Mouse (Mus musculus) hindbrain, embryonic 15.5 days (tissue): ENCODE measurements around the gene Notch3. TPM values are rescaled to one million over a fixed set of nuclear protein-coding genes. Genes with fewer than 3 reads are reported as not detected.
A peak's percentile ranks its signal among the peaks of the same experiment; 100 is the strongest.
"Not testable (repeated sequence)": the region's sequence is repeated elsewhere in the genome, so short reads cannot be mapped to it uniquely, and the experiment has no call there.

Source experiments
- ATAC-seq: fragments of 200-750 bp; cut with Nextera tagmentation; 2 replicates; pipeline ENCODE4 v1.8.0; 2017; ENCODE audit warnings: low read depth, moderate number of reproducible peaks, moderate TSS enrichment; ENCODE audit not compliant: low FRiP score
- H3K27ac ChIP-seq: fragments of 300-500 bp; sonication (generic); replicated peaks from 2 replicates; pipeline ENCODE4 v1.5.1; 2015; ENCODE audit warnings: mild to moderate bottlenecking, inconsistent platforms
- H3K27me3 ChIP-seq: fragments of 300-500 bp; sonication (generic); 2 replicates; pipeline ENCODE4 v1.6.1; 2015; ENCODE audit warnings: control low read depth, inconsistent platforms
- H3K36me3 ChIP-seq: fragments of 300-500 bp; sonication (generic); 2 replicates; pipeline ENCODE4 v1.6.1; 2015; ENCODE audit warnings: control low read depth, inconsistent platforms
- H3K4me1 ChIP-seq: fragments of 300-500 bp; sonication (generic); replicated peaks from 2 replicates; pipeline ENCODE4 v1.6.1; 2015; ENCODE audit warnings: control low read depth, inconsistent platforms
- H3K4me2 ChIP-seq: fragments of 300-500 bp; sonication (generic); 2 replicates; pipeline ENCODE4 v1.6.1; 2015; ENCODE audit warnings: moderate library complexity, mild to moderate bottlenecking, inconsistent platforms
- H3K4me3 ChIP-seq: fragments of 300-500 bp; sonication (generic); 2 replicates; pipeline ENCODE4 v1.5.1; 2015; ENCODE audit warnings: mild to moderate bottlenecking, inconsistent platforms
- H3K9ac ChIP-seq: fragments of 300-500 bp; sonication (generic); 2 replicates; pipeline ENCODE4 v1.6.1; 2015; ENCODE audit warnings: inconsistent platforms
- H3K9me3 ChIP-seq: fragments of 300-500 bp; sonication (generic); 2 replicates; pipeline ENCODE4 v1.6.1; 2016; ENCODE audit warnings: control low read depth, inconsistent platforms
- WGBS: fragments of 180-500 bp; shearing (Covaris S2); methylation state at CpG from one replicate; pipeline ENCODE4 v1.1.7; 2015; 5-methylcytosine and 5-hydroxymethylcytosine counted together
- polyA plus RNA-seq: library from polyadenylated mRNA; unstranded; fragments of >200 nt; fragmentation: Nextera tagmentation; extraction: Ambion mirVana; gene quantifications from 2 replicates; pipeline ENCODE4 v1.2.1, GENCODE M21; 2015

Gene Notch3
- 8.2 and 10.5 TPM in 2 replicates for polyA plus RNA-seq

GRCm38 (mm10) chr17:32166687-32167086, at the start of gene Notch3:
Notch3 (minus strand) TSS chr17:32166852.
- Histone ChIP-seq H3K9ac (peak within 1 kb of the TSS; percentile 58), H3K36me3 (no peaks in the 10 kb centered on the region), H3K4me1 (peaks cover 42% of the 10 kb centered on the region), H3K27me3 (no peaks in the 10 kb centered on the region), H3K27ac (peak within 1 kb of the TSS; percentile 86), H3K4me2 (peak within 1 kb of the TSS; percentile 93), H3K9me3 (no peaks in the 10 kb centered on the region), H3K4me3 (peak within 1 kb of the TSS; percentile 54)
- WGBS, result 0% methylated on average over 19 of the region's 39 CpGs
- ATAC-seq, result peak; percentile 40

GRCm38 (mm10) chr17:32215587-32215986, 48.9 kb upstream of the Notch3 start:
- H3K27me3 ChIP-seq, H3K4me1 ChIP-seq, H3K4me3 ChIP-seq, H3K9me3 ChIP-seq, H3K27ac ChIP-seq, H3K4me2 ChIP-seq, H3K9ac ChIP-seq, ATAC-seq: not testable (repeated sequence)
- 69% methylated on average over 4 of the region's 4 CpGs for WGBS
- peaks cover 70% of the 10 kb centered on the region for H3K36me3 ChIP-seq

- WGBS, result 86% methylated on average over 6 of the region's 6 CpGs
- H3K4me3 ChIP-seq, H3K4me2 ChIP-seq, H3K4me1 ChIP-seq, ATAC-seq, H3K27me3 ChIP-seq, H3K9ac ChIP-seq, H3K27ac ChIP-seq, H3K9me3 ChIP-seq: not testable (repeated sequence)
- H3K36me3 ChIP-seq, result peaks cover 79% of the 10 kb centered on the region
These were observed 44.9 kb upstream of the Notch3 start for GRCm38 (mm10) chr17:32211554-32211953.

GRCm38 (mm10) chr17:32209752-32210151, 43.1 kb upstream of the Notch3 start:
- H3K9me3 ChIP-seq, result no peaks in the 10 kb centered on the region
- ATAC-seq, result peak; percentile 70; the same call in 1 of the 2 replicates
- no peak overlapping the region for H3K4me3 ChIP-seq
- H3K4me1 ChIP-seq, result no peaks in the 10 kb centered on the region
- 34% methylated on average over 3 of the region's 3 CpGs for WGBS
- H3K9ac ChIP-seq, result no peak overlapping the region
- H3K36me3 ChIP-seq, result peaks cover 76% of the 10 kb centered on the region
- H3K4me2 ChIP-seq, result no peak overlapping the region
- H3K27me3 ChIP-seq, result no peaks in the 10 kb centered on the region
- H3K27ac ChIP-seq, result peak overlapping the region; percentile 56; the same call in 1 of the 2 replicates

- peaks cover 70% of the 10 kb centered on the region for H3K36me3 ChIP-seq
- no peaks in the 10 kb centered on the region for H3K9me3 ChIP-seq
- H3K9ac ChIP-seq, result no peak overlapping the region
- WGBS, result 73% methylated on average over 6 of the region's 6 CpGs
- no peak overlapping the region for H3K4me2 ChIP-seq
- no peaks in the 10 kb centered on the region for H3K4me1 ChIP-seq
- no peak overlapping the region for H3K4me3 ChIP-seq
- H3K27me3 ChIP-seq, result no peaks in the 10 kb centered on the region
- H3K27ac ChIP-seq, result peak overlapping the region; percentile 56
- no peak for ATAC-seq
These were observed 42.5 kb upstream of the Notch3 start for GRCm38 (mm10) chr17:32209144-32209543.

GRCm38 (mm10) chr17:32207586-32208245, 41.1 kb upstream of the Notch3 start:
- Histone ChIP-seq H3K9me3 (no peaks in the 10 kb centered on the region), H3K4me1 (no peaks in the 10 kb centered on the region), H3K36me3 (peaks cover 65% of the 10 kb centered on the region), H3K27ac (0 out of 2 replicates have a peak overlapping the region, but pooled peaks have one; percentile 17), H3K4me2 (no peak overlapping the region), H3K4me3 (no peak overlapping the region), H3K9ac (no peak overlapping the region), H3K27me3 (no peaks in the 10 kb centered on the region)
- no peak for ATAC-seq
- 74% methylated on average over 5 of the region's 5 CpGs for WGBS

GRCm38 (mm10) chr17:32205345-32205744, 38.7 kb upstream of the Notch3 start:
- Histone ChIP-seq H3K4me2 (no peak overlapping the region), H3K9me3 (no peaks in the 10 kb centered on the region), H3K9ac (no peak overlapping the region), H3K27ac (no peak overlapping the region), H3K4me3 (no peak overlapping the region), H3K36me3 (peaks cover 62% of the 10 kb centered on the region), H3K4me1 (no peaks in the 10 kb centered on the region), H3K27me3 (no peaks in the 10 kb centered on the region)
- no peak for ATAC-seq
- 91% methylated on average over 3 of the region's 3 CpGs for WGBS

DNA sequence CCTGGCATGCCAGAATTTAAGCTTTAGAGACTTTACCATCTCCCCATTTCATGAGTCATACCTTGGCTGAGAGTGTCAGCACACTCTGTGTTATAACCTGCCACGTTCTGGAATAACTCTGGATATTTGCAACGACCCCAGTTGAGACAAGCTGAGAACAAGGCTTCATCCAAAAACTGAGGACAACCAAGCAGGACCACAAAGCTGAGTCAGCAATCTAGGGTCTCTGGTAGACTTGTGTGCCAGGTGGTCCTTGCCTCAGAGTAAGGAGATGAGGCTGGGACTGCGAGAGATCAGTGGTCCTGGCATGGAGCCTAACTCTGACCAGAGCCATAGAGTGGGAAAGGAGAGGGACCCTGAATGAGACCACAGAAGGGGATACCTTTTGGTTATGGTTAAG, 36.3 kb upstream of the Notch3 start:
- peaks cover 66% of the 10 kb centered on the region for H3K36me3 ChIP-seq

DNA sequence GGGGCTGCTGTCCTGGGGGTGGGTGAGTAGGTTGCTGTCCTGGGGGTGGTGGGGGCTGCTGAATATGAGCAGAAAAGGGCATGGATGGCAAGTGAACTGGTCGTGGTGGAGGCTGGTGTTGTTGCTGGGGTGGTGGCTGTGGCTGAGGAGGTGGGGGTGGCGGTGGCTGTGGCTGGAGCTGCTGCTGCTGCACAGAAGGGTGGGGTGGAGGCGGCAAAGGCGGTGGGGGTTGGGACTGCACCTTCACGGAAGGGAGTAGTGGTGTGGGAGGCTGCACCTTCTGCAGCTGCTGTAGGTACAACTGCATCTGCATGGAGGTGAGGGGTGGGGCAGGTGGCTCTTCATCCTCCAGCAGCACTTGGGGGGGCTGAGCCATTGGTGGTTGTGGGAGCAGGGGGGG, 34.4 kb upstream of the Notch3 start:
- Histone ChIP-seq H3K27ac (no peak overlapping the region), H3K4me3 (no peak overlapping the region), H3K4me1 (no peaks in the 10 kb centered on the region), H3K4me2 (no peak overlapping the region), H3K36me3 (peaks cover 67% of the 10 kb centered on the region), H3K27me3 (no peaks in the 10 kb centered on the region), H3K9me3 (no peaks in the 10 kb centered on the region), H3K9ac (no peak overlapping the region)
- WGBS, result 76% methylated on average over 5 of the region's 5 CpGs
- no peak for ATAC-seq

More for the DNA sequence above, 36.3 kb upstream of the Notch3 start:
- Histone ChIP-seq H3K9me3 (no peaks in the 10 kb centered on the region), H3K4me3 (no peak overlapping the region), H3K27me3 (no peaks in the 10 kb centered on the region), H3K4me2 (no peak overlapping the region), H3K27ac (no peak overlapping the region), H3K4me1 (no peaks in the 10 kb centered on the region), H3K9ac (no peak overlapping the region)
- no peak for ATAC-seq
- 91% methylated on average over 3 of the region's 3 CpGs for WGBS

- 95% methylated on average over 2 of the region's 2 CpGs for WGBS
- no peak overlapping the region for H3K4me2 ChIP-seq
- H3K9ac ChIP-seq, result no peak overlapping the region
- no peaks in the 10 kb centered on the region for H3K27me3 ChIP-seq
- H3K9me3 ChIP-seq, result no peaks in the 10 kb centered on the region
- H3K27ac ChIP-seq, result no peak overlapping the region
- ATAC-seq, result no peak
- no peak overlapping the region for H3K4me3 ChIP-seq
- H3K4me1 ChIP-seq, result no peaks in the 10 kb centered on the region
- peaks cover 70% of the 10 kb centered on the region for H3K36me3 ChIP-seq
These were observed 33.1 kb upstream of the Notch3 start for GRCm38 (mm10) chr17:32199796-32200195.

- no peaks in the 10 kb centered on the region for H3K9me3 ChIP-seq
- H3K4me2 ChIP-seq, result no peak overlapping the region
- H3K36me3 ChIP-seq, result peaks cover 59% of the 10 kb centered on the region
- peak; percentile 46; the same call in 1 of the 2 replicates for ATAC-seq
- H3K27ac ChIP-seq, result peak overlapping the region; percentile 57
- WGBS, result 71% methylated on average over 14 of the region's 14 CpGs
- no peak overlapping the region for H3K9ac ChIP-seq
- no peak overlapping the region for H3K4me3 ChIP-seq
- H3K27me3 ChIP-seq, result no peaks in the 10 kb centered on the region
- no peaks in the 10 kb centered on the region for H3K4me1 ChIP-seq
These were observed 30.5 kb upstream of the Notch3 start for GRCm38 (mm10) chr17:32197156-32197555.

DNA sequence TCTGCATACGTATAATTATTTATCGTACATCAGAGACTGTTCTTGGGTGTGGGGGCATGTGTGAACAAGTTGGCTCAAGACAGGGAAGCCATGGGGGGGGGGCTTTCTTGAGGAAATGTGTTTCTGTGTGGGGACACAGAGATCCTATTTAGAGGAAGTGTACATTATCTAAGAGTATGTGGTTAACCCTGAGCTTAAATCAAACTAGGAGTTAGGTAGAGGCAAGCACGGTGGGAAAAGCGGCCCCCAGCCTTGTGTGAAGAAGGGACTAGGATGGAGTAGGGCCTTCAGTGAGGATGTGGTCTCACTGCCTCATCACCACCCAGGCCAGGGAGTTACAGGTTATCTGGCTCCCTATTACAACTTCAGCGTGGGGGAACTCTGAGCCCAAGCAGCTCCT, 29.1 kb upstream of the Notch3 start:
- H3K9ac ChIP-seq, result no peak overlapping the region
- ATAC-seq, result no peak
- no peak overlapping the region for H3K27ac ChIP-seq
- no peaks in the 10 kb centered on the region for H3K27me3 ChIP-seq
- WGBS, result 96% methylated on average over 5 of the region's 5 CpGs
- no peaks in the 10 kb centered on the region for H3K9me3 ChIP-seq
- no peak overlapping the region for H3K4me2 ChIP-seq
- H3K4me3 ChIP-seq, result no peak overlapping the region
- peaks cover 48% of the 10 kb centered on the region for H3K36me3 ChIP-seq
- no peaks in the 10 kb centered on the region for H3K4me1 ChIP-seq

DNA sequence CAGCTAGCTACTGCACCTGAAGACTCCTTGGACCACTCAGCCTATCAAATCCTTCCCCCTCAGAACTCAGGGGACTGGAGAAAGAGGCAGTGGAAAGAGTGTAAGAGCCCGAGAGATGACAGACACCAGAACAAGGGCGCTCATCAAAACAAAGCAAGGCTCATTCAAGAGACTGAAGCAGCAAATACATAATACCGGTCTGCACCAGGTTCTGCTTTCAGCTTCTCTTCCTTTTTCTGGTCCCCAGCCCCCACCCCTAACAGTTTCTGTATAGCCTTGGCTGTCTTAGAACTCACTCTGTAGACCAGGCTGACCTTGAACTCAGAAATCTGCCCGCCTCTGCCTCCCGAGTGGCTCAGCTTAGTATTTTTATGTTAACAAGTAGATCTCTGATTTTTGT, 26.4 kb upstream of the Notch3 start:
- H3K9ac ChIP-seq, result no peak overlapping the region

More for the DNA sequence above, 26.4 kb upstream of the Notch3 start:
- H3K4me1 ChIP-seq, result peaks cover 11% of the 10 kb centered on the region
- peaks cover 15% of the 10 kb centered on the region for H3K27me3 ChIP-seq
- no peak for ATAC-seq
- no peak overlapping the region for H3K27ac ChIP-seq
- no peaks in the 10 kb centered on the region for H3K9me3 ChIP-seq
- no peak overlapping the region for H3K4me3 ChIP-seq
- H3K4me2 ChIP-seq, result no peak overlapping the region
- WGBS, result 89% methylated on average over 5 of the region's 5 CpGs
- peaks cover 24% of the 10 kb centered on the region for H3K36me3 ChIP-seq
